Mouse (Mus musculus): ENCODE results near the gene Morc3.

The Morc3 gene

GRCm38 (mm10) chr16:93917712-93918678 is 86.1 kb downstream of the Morc3 start:
- DNase-seq (ENCODE audit: extremely low read depth, low read depth, low spot score) = peak; percentile 42

- DNase-seq (ENCODE audit: extremely low read depth, low read depth, low spot score) = no peak
Observed at GRCm38 (mm10) chr16:93918679-93919060, 86.7 kb downstream of the Morc3 start.

- no peak for DNase-seq (ENCODE audit: extremely low read depth, low read depth, low spot score)
Observed at GRCm38 (mm10) chr16:93919189-93919588, 87.3 kb downstream of the Morc3 start.

- DNase-seq (ENCODE audit: extremely low read depth, low read depth, low spot score) = no peak
Observed at GRCm38 (mm10) chr16:93920673-93921072, 88.8 kb downstream of the Morc3 start.

GRCm38 (mm10) chr16:93922835-93923389 is 91.0 kb downstream of the Morc3 start:
- DNase-seq (ENCODE audit: extremely low read depth, low read depth, low spot score) = no peak

GRCm38 (mm10) chr16:93923788-93924187 is 91.9 kb downstream of the Morc3 start:
- no peak for DNase-seq (ENCODE audit: extremely low read depth, low read depth, low spot score)
